Mouse (Mus musculus): ENCODE data around the gene Atxn1.

GRCm38 (mm10) chr13:45546946-45547345 is 417.9 kb downstream of the Atxn1 start:
- no peak for TF ChIP-seq CTCF (IDR thresholded peaks at IDR 0.05; ENCODE audit: low read depth, low read length)
- no peak for TF ChIP-seq POLR2A (IDR thresholded peaks at IDR 0.05; ENCODE audit: borderline replicate concordance, low read depth, low read length)
